Mouse (Mus musculus): ENCODE measurements at regions not wholly inside any gene's neighbourhood (a gene's known extent, or its start where the extent isn't known, plus 50 kb on each side); places are given as distances from the start of the nearest gene placed in this dataset.

DNA sequence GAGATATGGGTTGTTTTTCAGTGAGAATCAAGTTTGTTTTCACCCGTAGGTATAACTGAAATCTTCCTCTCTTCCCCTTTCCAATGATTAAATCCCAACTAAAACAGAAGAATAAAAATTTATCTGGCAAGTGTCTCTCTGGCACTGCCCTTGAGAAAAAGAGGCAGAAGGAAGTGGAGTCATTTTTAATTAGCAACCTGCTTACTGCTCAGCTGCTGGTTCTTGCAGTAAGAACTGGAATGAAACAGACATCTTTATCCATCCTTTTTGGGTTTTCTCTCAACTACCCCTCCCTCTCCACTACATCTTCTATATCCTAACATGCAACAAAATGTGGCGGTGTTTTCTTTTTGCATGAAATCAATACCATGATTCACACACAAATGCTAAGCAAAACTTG lies 302.4 kb upstream of the Plxna2 start:
- Histone ChIP-seq H3K9me3 (replicated peaks) (no peaks in the 10 kb centered on the region), H3K4me1 (peaks cover 8% of the 10 kb centered on the region; the same call in 1 of the 2 replicates), H3K9ac (no peak overlapping the region), H3K4me2 (no peak overlapping the region), H3K27ac (no peak overlapping the region), H3K27me3 (no peaks in the 10 kb centered on the region), H3K36me3 (ENCODE audit: poor library complexity, severe bottlenecking) (no peaks in the 10 kb centered on the region), H3K4me3 (no peak overlapping the region)
- no peak for ATAC-seq
- WGBS = 84% methylated on average over 2 of the region's 2 CpGs

DNA sequence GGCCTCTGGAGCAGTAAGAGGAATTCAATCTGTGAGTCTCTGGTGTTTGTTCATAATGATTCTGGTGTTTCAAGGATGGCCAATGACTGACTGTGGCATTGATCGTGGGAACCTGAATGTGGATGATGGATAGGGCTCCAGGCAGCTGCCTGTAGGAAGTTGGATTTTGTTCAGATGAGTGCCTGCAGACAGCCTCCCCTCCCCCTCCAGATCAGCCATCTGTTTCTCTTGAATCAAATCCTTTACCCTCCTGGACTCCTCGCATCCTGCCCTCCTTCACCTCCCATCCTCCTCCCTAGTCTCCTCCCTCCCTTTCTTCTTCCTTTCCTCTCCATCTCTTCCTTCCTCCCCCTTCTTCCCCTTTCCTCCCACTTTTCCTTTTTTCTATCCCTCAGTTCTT lies 307.6 kb upstream of the Plxna2 start:
- Histone ChIP-seq H3K27me3 (no peaks in the 10 kb centered on the region), H3K9ac (no peak overlapping the region), H3K27ac (no peak overlapping the region), H3K4me2 (no peak overlapping the region), H3K9me3 (replicated peaks) (no peaks in the 10 kb centered on the region), H3K36me3 (ENCODE audit: poor library complexity, severe bottlenecking) (no peaks in the 10 kb centered on the region), H3K4me3 (no peak overlapping the region), H3K4me1 (peaks cover 15% of the 10 kb centered on the region)
- WGBS = 28% methylated on average over 2 of the region's 2 CpGs
- ATAC-seq = peak; percentile 67; the same call in 1 of the 2 replicates

DNA sequence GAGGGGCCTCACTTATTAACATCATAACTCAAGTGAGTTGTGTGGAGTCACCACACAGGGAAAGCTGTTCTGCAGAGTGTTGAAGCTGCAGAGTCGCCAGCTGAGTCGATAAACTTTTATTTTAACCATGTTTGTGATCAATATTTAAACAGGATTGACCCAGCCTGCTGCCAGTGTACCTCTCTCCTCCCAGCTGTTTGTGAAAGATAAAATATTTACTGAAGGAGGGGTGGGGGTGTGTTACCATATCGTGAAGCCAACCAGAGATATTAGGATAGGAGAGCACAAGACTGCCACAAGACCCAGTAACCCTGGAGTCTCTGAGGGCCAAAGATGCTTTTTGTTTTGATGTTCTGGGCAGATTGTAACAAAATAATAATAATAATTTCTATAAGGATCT lies 309.4 kb upstream of the Plxna2 start:
- Histone ChIP-seq H3K4me3 (no peak overlapping the region), H3K4me2 (no peak overlapping the region), H3K36me3 (ENCODE audit: poor library complexity, severe bottlenecking) (no peaks in the 10 kb centered on the region), H3K9me3 (replicated peaks) (no peaks in the 10 kb centered on the region), H3K4me1 (peaks cover 15% of the 10 kb centered on the region), H3K27me3 (no peaks in the 10 kb centered on the region), H3K27ac (no peak overlapping the region), H3K9ac (no peak overlapping the region)
- WGBS = 84% methylated on average over 3 of the region's 3 CpGs
- no peak for ATAC-seq

DNA sequence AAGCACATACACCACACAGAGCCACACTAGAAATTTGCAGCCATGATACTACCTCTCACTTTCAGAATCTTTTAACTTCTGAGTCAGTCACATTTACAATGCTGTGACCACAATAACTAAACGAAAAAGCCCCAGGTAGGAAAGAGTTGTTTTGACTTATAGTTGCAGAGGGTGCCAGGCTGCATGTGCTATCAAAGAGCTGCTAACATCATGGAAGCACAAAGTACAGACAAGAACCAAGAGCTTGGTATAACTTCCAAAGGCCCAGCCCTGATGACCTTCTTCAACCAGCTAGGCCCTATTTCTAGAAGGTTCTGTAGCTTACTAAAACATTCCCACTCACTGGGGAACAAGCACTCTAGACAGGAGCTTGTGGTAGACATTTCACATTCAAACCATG lies 314.1 kb upstream of the Plxna2 start:
- no peak for ATAC-seq
- WGBS = 77% methylated on average over 1 of the region's 1 CpGs
- H3K36me3 ChIP-seq (ENCODE audit: poor library complexity, severe bottlenecking) = no peaks in the 10 kb centered on the region

DNA sequence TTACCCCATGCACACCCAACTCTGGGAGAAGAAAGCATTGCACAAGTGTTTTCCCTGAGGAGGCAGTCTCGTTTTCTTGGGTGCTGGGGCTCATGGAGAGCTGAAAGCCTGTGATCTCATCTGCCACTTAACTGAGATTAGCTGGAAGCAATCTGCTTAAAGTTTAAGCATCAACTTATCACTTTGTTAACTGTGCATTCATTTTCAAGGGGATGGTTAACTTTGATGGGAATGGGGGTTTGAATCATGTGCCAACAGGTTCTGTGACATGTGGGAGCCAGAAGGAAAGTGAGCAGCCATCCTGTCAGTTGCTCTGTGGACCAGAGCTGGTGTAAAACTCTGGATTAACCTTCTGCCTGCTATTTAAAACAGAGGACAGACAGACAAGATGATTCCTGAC lies 315.2 kb upstream of the Plxna2 start:
- no peak for ATAC-seq
- H3K9me3 ChIP-seq (replicated peaks) = no peaks in the 10 kb centered on the region
- no peaks in the 10 kb centered on the region for H3K36me3 ChIP-seq (ENCODE audit: poor library complexity, severe bottlenecking)
- H3K27ac ChIP-seq = no peak overlapping the region
- H3K4me3 ChIP-seq = no peak overlapping the region
- H3K4me1 ChIP-seq = no peaks in the 10 kb centered on the region
- no peaks in the 10 kb centered on the region for H3K27me3 ChIP-seq
- WGBS = 26% methylated on average over 1 of the region's 1 CpGs
- H3K4me2 ChIP-seq = no peak overlapping the region
- H3K9ac ChIP-seq = no peak overlapping the region

More for the DNA sequence above, 314.1 kb upstream of the Plxna2 start:
- Histone ChIP-seq H3K4me2 (no peak overlapping the region), H3K27me3 (no peaks in the 10 kb centered on the region), H3K9me3 (replicated peaks) (no peaks in the 10 kb centered on the region), H3K27ac (no peak overlapping the region), H3K4me1 (no peaks in the 10 kb centered on the region), H3K4me3 (no peak overlapping the region), H3K9ac (no peak overlapping the region)

DNA sequence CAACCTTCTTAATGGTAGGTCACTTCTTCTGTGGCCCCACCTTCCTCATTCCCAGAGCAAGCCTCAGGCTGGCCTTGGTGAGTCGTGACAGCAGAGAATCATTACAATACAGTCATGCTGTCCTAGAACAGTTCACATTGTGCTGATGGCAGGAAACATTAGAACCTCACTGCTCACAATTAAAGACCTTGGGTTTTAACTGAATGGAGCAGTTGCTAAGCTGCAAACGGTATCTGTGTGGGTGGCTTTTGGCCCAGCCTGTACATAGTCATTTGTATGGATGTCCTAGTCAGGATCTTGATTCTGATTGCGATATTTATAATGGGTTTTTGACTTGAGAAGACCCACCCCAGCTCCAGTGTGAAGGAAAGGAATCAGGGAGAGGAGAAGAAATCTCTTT lies 336.1 kb upstream of the Plxna2 start:
- no peak for ATAC-seq
- Histone ChIP-seq H3K4me3 (no peak overlapping the region), H3K27ac (no peak overlapping the region), H3K36me3 (ENCODE audit: poor library complexity, severe bottlenecking) (no peaks in the 10 kb centered on the region), H3K9ac (no peak overlapping the region), H3K4me1 (no peaks in the 10 kb centered on the region), H3K9me3 (replicated peaks) (no peaks in the 10 kb centered on the region), H3K4me2 (no peak overlapping the region), H3K27me3 (no peaks in the 10 kb centered on the region)
- 58% methylated on average over 3 of the region's 3 CpGs for WGBS

DNA sequence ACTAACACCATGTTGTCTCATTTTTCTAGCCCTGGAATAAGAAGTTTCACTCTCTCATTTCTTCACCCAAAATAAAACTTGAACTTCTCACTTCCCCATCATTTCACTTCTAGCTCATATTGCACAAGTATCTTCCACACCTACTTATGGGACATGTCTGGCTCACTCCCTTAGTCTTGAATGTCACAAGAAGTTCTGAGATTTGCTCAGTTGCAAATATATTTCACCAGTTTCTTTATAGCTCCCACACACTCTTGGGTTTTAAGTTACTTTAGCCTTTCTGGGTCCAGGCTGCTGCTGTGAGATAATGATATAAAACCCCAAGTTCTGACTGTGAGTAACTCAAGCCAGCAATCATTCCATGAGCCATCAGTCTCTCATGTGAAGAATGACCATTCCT lies 350.0 kb upstream of the Plxna2 start:
- no peak overlapping the region for H3K4me2 ChIP-seq
- no peak overlapping the region for H3K27ac ChIP-seq
- H3K36me3 ChIP-seq (ENCODE audit: poor library complexity, severe bottlenecking) = no peaks in the 10 kb centered on the region
- H3K4me1 ChIP-seq = no peaks in the 10 kb centered on the region
- H3K27me3 ChIP-seq = no peaks in the 10 kb centered on the region
- no peaks in the 10 kb centered on the region for H3K9me3 ChIP-seq (replicated peaks)
- ATAC-seq = no peak
- H3K4me3 ChIP-seq = no peak overlapping the region
- H3K9ac ChIP-seq = no peak overlapping the region

DNA sequence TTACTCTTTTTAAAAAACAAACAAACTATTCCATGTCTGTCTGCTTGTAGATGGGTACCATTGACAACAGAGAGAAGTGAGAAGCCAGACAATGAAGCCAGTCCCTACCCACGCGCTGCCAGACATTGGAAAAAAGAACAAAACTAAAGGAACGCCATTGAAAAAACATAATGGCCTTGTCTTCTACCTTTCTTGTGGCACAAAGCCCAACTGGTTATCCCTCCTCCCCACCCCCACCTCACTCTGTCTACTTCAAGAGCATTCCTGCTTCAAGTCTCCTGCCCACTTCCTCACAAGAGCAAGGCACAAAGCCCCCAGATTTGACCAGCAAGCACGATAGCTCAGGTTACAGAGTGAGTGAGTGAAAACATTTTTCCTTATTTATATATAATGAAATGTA lies 355.6 kb upstream of the Plxna2 start:
- H3K4me2 ChIP-seq = no peak overlapping the region
- H3K4me3 ChIP-seq = no peak overlapping the region
- 14% methylated on average over 4 of the region's 4 CpGs for WGBS
- peaks cover 4% of the 10 kb centered on the region; the same call in 1 of the 2 replicates for H3K4me1 ChIP-seq
- no peak overlapping the region for H3K27ac ChIP-seq
- H3K9ac ChIP-seq = no peak overlapping the region
- no peaks in the 10 kb centered on the region for H3K36me3 ChIP-seq (ENCODE audit: poor library complexity, severe bottlenecking)
- no peaks in the 10 kb centered on the region for H3K9me3 ChIP-seq (replicated peaks)
- no peaks in the 10 kb centered on the region for H3K27me3 ChIP-seq
- ATAC-seq = no peak

DNA sequence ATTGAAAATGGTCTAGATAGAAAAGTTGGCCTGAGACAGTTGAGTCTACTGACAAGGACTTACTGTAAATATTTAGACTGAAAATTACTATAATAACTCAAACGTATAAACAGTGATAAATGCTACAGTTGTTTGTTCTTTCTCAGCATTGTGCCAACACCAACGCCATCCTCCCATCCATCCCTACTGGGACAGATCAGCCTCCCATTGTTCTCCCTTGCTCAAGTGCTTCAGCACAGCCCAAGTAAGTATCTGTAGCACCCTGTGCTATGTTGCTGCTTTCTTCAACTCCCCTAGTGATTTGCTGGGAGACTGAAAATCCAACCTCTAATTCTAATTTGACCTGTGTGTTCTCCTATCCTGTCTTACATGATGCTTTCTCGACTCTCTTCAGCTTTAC lies 358.1 kb upstream of the Plxna2 start:
- Histone ChIP-seq H3K9ac (no peak overlapping the region), H3K27me3 (no peaks in the 10 kb centered on the region), H3K27ac (no peak overlapping the region), H3K9me3 (replicated peaks) (no peaks in the 10 kb centered on the region), H3K4me1 (peaks cover 4% of the 10 kb centered on the region; the same call in 1 of the 2 replicates), H3K4me2 (no peak overlapping the region), H3K36me3 (ENCODE audit: poor library complexity, severe bottlenecking) (no peaks in the 10 kb centered on the region), H3K4me3 (no peak overlapping the region)
- no peak for ATAC-seq
- 79% methylated on average over 3 of the region's 3 CpGs for WGBS

DNA sequence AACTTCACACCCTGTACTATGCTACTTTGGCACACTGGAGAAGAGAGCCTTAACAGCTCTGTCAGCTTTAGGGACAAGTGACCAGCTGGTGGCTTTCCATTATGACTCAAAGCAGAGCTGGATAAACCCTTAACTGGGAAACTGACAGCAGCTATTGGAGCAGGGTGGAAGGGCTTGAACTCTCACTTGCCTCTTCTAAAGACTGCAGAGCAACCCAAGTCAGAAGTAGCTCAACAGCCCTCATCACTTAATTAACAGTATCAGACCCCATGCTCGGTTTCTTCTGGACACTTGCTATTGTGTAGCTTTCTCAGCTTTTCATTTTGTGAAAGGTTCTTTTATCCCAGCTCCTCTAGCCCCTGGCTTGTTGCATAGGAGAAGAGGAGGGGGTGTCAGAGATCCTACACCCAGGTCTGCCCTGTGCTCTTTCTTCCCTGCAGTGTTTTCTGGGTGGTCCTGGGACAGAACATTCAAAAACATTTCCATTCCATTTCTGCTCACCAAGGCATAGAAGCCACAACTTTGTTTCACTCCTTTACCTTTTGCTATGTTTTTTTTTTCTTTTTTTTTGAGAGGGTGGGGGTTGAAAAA lies 373.1 kb upstream of the Plxna2 start:
- peak; percentile 38; the same call in 1 of the 2 replicates for ATAC-seq
- no peaks in the 10 kb centered on the region for H3K9me3 ChIP-seq (replicated peaks)
- no peak overlapping the region for H3K4me2 ChIP-seq
- H3K4me1 ChIP-seq = peaks cover 14% of the 10 kb centered on the region; the same call in 1 of the 2 replicates
- no peak overlapping the region for H3K9ac ChIP-seq
- H3K4me3 ChIP-seq = no peak overlapping the region
- WGBS = 0% methylated on average over 1 of the region's 1 CpGs
- no peak overlapping the region for H3K27ac ChIP-seq
- no peaks in the 10 kb centered on the region for H3K27me3 ChIP-seq
- H3K36me3 ChIP-seq (ENCODE audit: poor library complexity, severe bottlenecking) = no peaks in the 10 kb centered on the region

DNA sequence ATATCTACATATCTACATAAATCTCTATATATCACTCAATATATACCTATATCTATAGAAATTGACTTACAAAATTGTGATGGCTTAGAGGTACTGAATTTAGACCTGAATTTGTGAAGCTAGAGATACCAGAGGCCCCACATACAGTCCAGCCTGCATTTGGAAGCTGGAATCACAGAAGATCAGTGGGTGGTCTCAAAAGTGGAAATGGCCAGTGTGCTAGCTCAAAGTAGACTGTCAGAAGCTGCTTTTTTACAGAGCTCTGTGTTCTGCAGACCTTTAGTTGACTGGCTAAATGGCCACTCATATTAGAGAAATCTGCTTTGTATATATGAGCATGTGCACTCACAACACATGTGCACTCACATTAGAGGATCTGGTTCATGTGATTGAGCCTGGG lies 376.9 kb upstream of the Plxna2 start:
- H3K9me3 ChIP-seq (replicated peaks) = no peaks in the 10 kb centered on the region
- no peak overlapping the region for H3K9ac ChIP-seq
- peaks cover 16% of the 10 kb centered on the region; the same call in 1 of the 2 replicates for H3K4me1 ChIP-seq
- H3K27ac ChIP-seq = no peak overlapping the region
- no peak for ATAC-seq
- H3K27me3 ChIP-seq = no peaks in the 10 kb centered on the region
- H3K4me2 ChIP-seq = no peak overlapping the region
- no peaks in the 10 kb centered on the region for H3K36me3 ChIP-seq (ENCODE audit: poor library complexity, severe bottlenecking)
- no peak overlapping the region for H3K4me3 ChIP-seq

DNA sequence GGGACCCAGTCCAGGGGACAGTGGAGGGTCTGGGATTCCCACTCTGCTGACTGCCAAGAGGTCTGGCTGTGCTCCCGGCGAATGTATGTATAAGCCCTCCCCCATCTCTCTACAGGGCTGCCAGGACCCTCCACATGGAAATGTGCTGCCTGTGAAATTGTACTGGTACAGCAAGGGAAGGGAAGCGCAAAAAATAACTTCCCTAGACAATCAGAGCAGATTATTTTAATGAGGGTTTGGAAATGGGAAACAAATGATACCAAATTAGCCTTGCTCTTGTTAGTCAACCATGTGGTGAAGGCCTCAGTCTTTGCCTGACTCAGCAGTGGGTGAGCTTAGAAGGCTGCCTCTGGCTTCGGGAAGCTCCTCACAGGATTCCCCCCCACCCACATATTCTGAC lies 386.8 kb upstream of the Plxna2 start:
- Histone ChIP-seq H3K4me1 (peaks cover 48% of the 10 kb centered on the region), H3K27ac (peak overlapping the region; percentile 82), H3K36me3 (ENCODE audit: poor library complexity, severe bottlenecking) (no peaks in the 10 kb centered on the region), H3K9ac (no peak overlapping the region), H3K9me3 (replicated peaks) (no peaks in the 10 kb centered on the region), H3K4me2 (no peak overlapping the region), H3K27me3 (no peaks in the 10 kb centered on the region), H3K4me3 (no peak overlapping the region)
- peak; percentile 89 for ATAC-seq
- WGBS = 22% methylated on average over 4 of the region's 4 CpGs

DNA sequence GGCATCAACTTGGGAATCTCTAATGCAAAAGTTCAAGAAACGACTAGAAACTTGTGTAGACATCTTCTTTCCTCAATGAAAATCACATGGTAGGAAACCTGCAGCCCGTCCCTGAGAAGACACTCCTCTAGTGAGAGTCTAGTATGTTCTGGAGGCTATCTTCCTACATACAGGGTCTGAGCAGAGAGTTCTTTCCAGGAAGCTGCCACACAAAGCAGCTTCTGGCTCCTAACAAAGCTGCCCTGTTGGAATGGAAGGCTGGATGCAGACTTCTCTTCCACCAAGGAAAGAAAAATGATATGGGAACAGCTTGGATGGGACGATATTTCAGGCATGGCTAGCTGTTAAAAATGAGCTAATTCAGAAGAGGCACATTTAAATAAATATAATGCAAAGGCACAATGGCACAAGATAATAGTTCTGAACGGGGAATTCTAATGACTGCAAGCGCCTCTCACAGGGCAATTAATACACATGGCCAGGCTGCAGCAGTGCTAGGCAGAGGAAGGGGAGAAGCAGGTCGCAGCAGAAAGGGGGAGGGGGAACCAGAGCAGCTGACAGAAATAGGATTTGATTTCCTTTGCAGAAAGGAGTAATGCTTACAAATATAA lies 391.4 kb upstream of the Plxna2 start:
- H3K27me3 ChIP-seq = no peaks in the 10 kb centered on the region
- no peak overlapping the region for H3K9ac ChIP-seq
- peaks cover 73% of the 10 kb centered on the region for H3K4me1 ChIP-seq
- peak overlapping the region; percentile 95 for H3K27ac ChIP-seq
- peak overlapping the region; percentile 37 for H3K4me2 ChIP-seq
- 7% methylated on average over 6 of the region's 6 CpGs for WGBS
- ATAC-seq = peak; percentile 87
- H3K4me3 ChIP-seq = no peak overlapping the region
- no peaks in the 10 kb centered on the region for H3K36me3 ChIP-seq (ENCODE audit: poor library complexity, severe bottlenecking)
- no peaks in the 10 kb centered on the region for H3K9me3 ChIP-seq (replicated peaks)

Data from forebrain, embryonic 13.5 days (tissue).